Mouse (Mus musculus): ENCODE measurements around the gene Adgrd1. TPM values are rescaled to one million over a fixed set of nuclear protein-coding genes. Genes with fewer than 3 reads are reported as not detected.

Gene Adgrd1
- polyA plus RNA-seq, 1 experiment from 2014 or later, result 1.7 TPM

- H3K4me1 ChIP-seq (ENCODE audit: insufficient read depth, low read length), result peaks cover 15% of the 10 kb centered on the region; the same call in 1 of the 2 replicates
- 69% methylated on average over 8 of the region's 8 CpGs for WGBS
- no peak overlapping the region for H3K4me2 ChIP-seq (replicated peaks; ENCODE audit: low read depth, low read length)
- H3K9ac ChIP-seq (replicated peaks; ENCODE audit: low read length), result no peak overlapping the region
- no peak overlapping the region for H3K4me3 ChIP-seq (ENCODE audit: low read length)
- no peak overlapping the region for H3K27ac ChIP-seq (ENCODE audit: low read length)
- H3K27me3 ChIP-seq (ENCODE audit: insufficient read depth, low read length), result no peaks in the 10 kb centered on the region
- H3K36me3 ChIP-seq (ENCODE audit: insufficient read depth, low read length), result no peaks in the 10 kb centered on the region
- H3K9me3 ChIP-seq (ENCODE audit: low read length), result no peaks in the 10 kb centered on the region
- ATAC-seq (ENCODE audit: low FRiP score, low TSS enrichment), result no peak
These were observed 48.9 kb downstream of the Adgrd1 start for GRCm38 (mm10) chr5:129145307-129145935.

GRCm38 (mm10) chr5:129146892-129147509, 50.5 kb downstream of the Adgrd1 start:
- Histone ChIP-seq H3K9me3 (ENCODE audit: low read length) (no peaks in the 10 kb centered on the region), H3K27me3 (ENCODE audit: insufficient read depth, low read length) (no peaks in the 10 kb centered on the region; the same call in 1 of the 2 replicates), H3K4me2 (replicated peaks; ENCODE audit: low read depth, low read length) (no peak overlapping the region), H3K9ac (replicated peaks; ENCODE audit: low read length) (no peak overlapping the region), H3K4me3 (ENCODE audit: low read length) (no peak overlapping the region), H3K36me3 (ENCODE audit: insufficient read depth, low read length) (no peaks in the 10 kb centered on the region), H3K4me1 (ENCODE audit: insufficient read depth, low read length) (peaks cover 26% of the 10 kb centered on the region), H3K27ac (ENCODE audit: low read length) (no peak overlapping the region)
- 65% methylated on average over 12 of the region's 12 CpGs for whole genome bisulfite sequencing
- no peak for ATAC-seq (ENCODE audit: low FRiP score, low TSS enrichment)

GRCm38 (mm10) chr5:129148485-129148884, 51.9 kb downstream of the Adgrd1 start:
- WGBS, result 64% methylated on average over 9 of the region's 9 CpGs
- ATAC-seq (ENCODE audit: low FRiP score, low TSS enrichment), result no peak
- peaks cover 20% of the 10 kb centered on the region for H3K4me1 ChIP-seq (ENCODE audit: insufficient read depth, low read length)
- H3K4me3 ChIP-seq (ENCODE audit: low read length), result no peak overlapping the region
- no peaks in the 10 kb centered on the region for H3K9me3 ChIP-seq (ENCODE audit: low read length)
- H3K27me3 ChIP-seq (ENCODE audit: insufficient read depth, low read length), result no peaks in the 10 kb centered on the region; the same call in 1 of the 2 replicates
- no peak overlapping the region for H3K9ac ChIP-seq (replicated peaks; ENCODE audit: low read length)
- H3K4me2 ChIP-seq (replicated peaks; ENCODE audit: low read depth, low read length), result no peak overlapping the region
- H3K36me3 ChIP-seq (ENCODE audit: insufficient read depth, low read length), result no peaks in the 10 kb centered on the region
- H3K27ac ChIP-seq (ENCODE audit: low read length), result no peak overlapping the region

GRCm38 (mm10) chr5:129155023-129155901, 58.7 kb downstream of the Adgrd1 start:
- no peaks in the 10 kb centered on the region for H3K9me3 ChIP-seq (ENCODE audit: low read length)
- H3K9ac ChIP-seq (replicated peaks; ENCODE audit: low read length), result no peak overlapping the region
- ATAC-seq (ENCODE audit: low FRiP score, low TSS enrichment), result no peak
- peaks cover 14% of the 10 kb centered on the region for H3K4me1 ChIP-seq (ENCODE audit: insufficient read depth, low read length)
- H3K27ac ChIP-seq (ENCODE audit: low read length), result no peak overlapping the region
- 78% methylated on average over 14 of the region's 14 CpGs for WGBS
- no peaks in the 10 kb centered on the region for H3K36me3 ChIP-seq (ENCODE audit: insufficient read depth, low read length)
- no peak overlapping the region for H3K4me3 ChIP-seq (ENCODE audit: low read length)
- H3K27me3 ChIP-seq (ENCODE audit: insufficient read depth, low read length), result no peaks in the 10 kb centered on the region; the same call in 1 of the 2 replicates
- H3K4me2 ChIP-seq (replicated peaks; ENCODE audit: low read depth, low read length), result no peak overlapping the region

GRCm38 (mm10) chr5:129155902-129156311, 59.4 kb downstream of the Adgrd1 start:
- H3K4me2 ChIP-seq (replicated peaks; ENCODE audit: low read depth, low read length), result no peak overlapping the region
- H3K36me3 ChIP-seq (ENCODE audit: insufficient read depth, low read length), result no peaks in the 10 kb centered on the region
- no peaks in the 10 kb centered on the region; the same call in 1 of the 2 replicates for H3K27me3 ChIP-seq (ENCODE audit: insufficient read depth, low read length)
- ATAC-seq (ENCODE audit: low FRiP score, low TSS enrichment), result no peak
- no peak overlapping the region for H3K27ac ChIP-seq (ENCODE audit: low read length)
- H3K9ac ChIP-seq (replicated peaks; ENCODE audit: low read length), result no peak overlapping the region
- H3K4me1 ChIP-seq (ENCODE audit: insufficient read depth, low read length), result peaks cover 16% of the 10 kb centered on the region
- 34% methylated on average over 9 of the region's 9 CpGs for WGBS
- no peak overlapping the region for H3K4me3 ChIP-seq (ENCODE audit: low read length)
- no peaks in the 10 kb centered on the region for H3K9me3 ChIP-seq (ENCODE audit: low read length)

- Histone ChIP-seq H3K36me3 (ENCODE audit: insufficient read depth, low read length) (no peaks in the 10 kb centered on the region), H3K27me3 (ENCODE audit: insufficient read depth, low read length) (no peaks in the 10 kb centered on the region), H3K27ac (ENCODE audit: low read length) (no peak overlapping the region), H3K9ac (replicated peaks; ENCODE audit: low read length) (no peak overlapping the region), H3K4me3 (ENCODE audit: low read length) (no peak overlapping the region), H3K9me3 (ENCODE audit: low read length) (no peaks in the 10 kb centered on the region), H3K4me1 (ENCODE audit: insufficient read depth, low read length) (peaks cover 29% of the 10 kb centered on the region), H3K4me2 (replicated peaks; ENCODE audit: low read depth, low read length) (no peak overlapping the region)
- WGBS, result 79% methylated on average over 11 of the region's 11 CpGs
- ATAC-seq (ENCODE audit: low FRiP score, low TSS enrichment), result no peak
These were observed 65.0 kb downstream of the Adgrd1 start for GRCm38 (mm10) chr5:129161372-129162051.

- Histone ChIP-seq H3K4me3 (ENCODE audit: low read length) (no peak overlapping the region), H3K4me1 (ENCODE audit: insufficient read depth, low read length) (peaks cover 29% of the 10 kb centered on the region), H3K27ac (ENCODE audit: low read length) (peak overlapping the region; percentile 69), H3K9ac (replicated peaks; ENCODE audit: low read length) (no peak overlapping the region), H3K27me3 (ENCODE audit: insufficient read depth, low read length) (no peaks in the 10 kb centered on the region), H3K9me3 (ENCODE audit: low read length) (no peaks in the 10 kb centered on the region), H3K36me3 (ENCODE audit: insufficient read depth, low read length) (no peaks in the 10 kb centered on the region), H3K4me2 (replicated peaks; ENCODE audit: low read depth, low read length) (no peak overlapping the region)
- no peak for ATAC-seq (ENCODE audit: low FRiP score, low TSS enrichment)
- WGBS, result 73% methylated on average over 8 of the region's 8 CpGs
These were observed 66.9 kb downstream of the Adgrd1 start for GRCm38 (mm10) chr5:129163416-129163815.

GRCm38 (mm10) chr5:129164091-129164490, 67.5 kb downstream of the Adgrd1 start:
- ATAC-seq (ENCODE audit: low FRiP score, low TSS enrichment), result peak; percentile 32; the same call in 1 of the 2 replicates

GRCm38 (mm10) chr5:129164911-129165584, 68.5 kb downstream of the Adgrd1 start:
- Histone ChIP-seq H3K27me3 (ENCODE audit: insufficient read depth, low read length) (no peaks in the 10 kb centered on the region), H3K9ac (replicated peaks; ENCODE audit: low read length) (no peak overlapping the region), H3K9me3 (ENCODE audit: low read length) (no peaks in the 10 kb centered on the region), H3K4me3 (ENCODE audit: low read length) (no peak overlapping the region), H3K4me2 (replicated peaks; ENCODE audit: low read depth, low read length) (no peak overlapping the region), H3K36me3 (ENCODE audit: insufficient read depth, low read length) (no peaks in the 10 kb centered on the region), H3K4me1 (ENCODE audit: insufficient read depth, low read length) (peaks cover 40% of the 10 kb centered on the region), H3K27ac (ENCODE audit: low read length) (peak overlapping the region; percentile 69)
- ATAC-seq (ENCODE audit: low FRiP score, low TSS enrichment), result no peak
- WGBS, result 72% methylated on average over 10 of the region's 10 CpGs

More at GRCm38 (mm10) chr5:129164091-129164490, 67.5 kb downstream of the Adgrd1 start:
- H3K4me2 ChIP-seq (replicated peaks; ENCODE audit: low read depth, low read length), result 0 out of 2 replicates have a peak overlapping the region, but pooled peaks have one; percentile 25
- H3K27me3 ChIP-seq (ENCODE audit: insufficient read depth, low read length), result no peaks in the 10 kb centered on the region
- no peaks in the 10 kb centered on the region for H3K9me3 ChIP-seq (ENCODE audit: low read length)
- H3K27ac ChIP-seq (ENCODE audit: low read length), result peak overlapping the region; percentile 69
- peaks cover 31% of the 10 kb centered on the region for H3K4me1 ChIP-seq (ENCODE audit: insufficient read depth, low read length)
- WGBS, result 5% methylated on average over 10 of the region's 10 CpGs
- no peak overlapping the region; the same call in 1 of the 2 replicates for H3K9ac ChIP-seq (replicated peaks; ENCODE audit: low read length)
- no peak overlapping the region for H3K4me3 ChIP-seq (ENCODE audit: low read length)
- no peaks in the 10 kb centered on the region for H3K36me3 ChIP-seq (ENCODE audit: insufficient read depth, low read length)
